Mouse (Mus musculus): ENCODE measurements around the gene Abca17. TPM values are rescaled to one million over a fixed set of nuclear protein-coding genes. Genes with fewer than 3 reads are reported as not detected.
A peak's percentile ranks its signal among the peaks of the same experiment; 100 is the strongest.

Gene Abca17
- polyA plus RNA-seq, 2 experiments, result 0.04 TPM; not detected in 1

DNA sequence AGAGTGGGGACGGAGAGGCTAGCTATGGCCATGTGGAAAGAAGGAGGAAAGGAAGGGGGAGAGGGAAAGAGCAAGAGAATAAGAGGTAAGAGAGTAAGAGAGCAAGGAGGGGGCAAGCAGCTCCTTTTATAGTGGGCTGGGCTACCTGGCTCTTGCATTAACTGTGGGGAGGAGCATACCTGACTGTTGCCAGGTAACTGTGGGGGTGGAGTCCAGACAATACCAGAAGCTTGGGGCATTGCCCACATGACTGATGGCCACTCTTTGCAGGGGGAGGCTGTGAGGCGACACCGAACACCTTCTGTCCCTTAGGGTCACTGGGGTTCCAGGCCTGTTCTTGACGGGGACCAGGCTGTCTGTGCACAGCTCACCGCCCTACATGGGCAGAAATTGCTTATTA, 37.8 kb upstream of the Abca17 start:
- no peak overlapping the region for H3K4me2 ChIP-seq (ENCODE audit: low read depth)
- H3K27me3 ChIP-seq (ENCODE audit: control insufficient read depth, insufficient read depth, low read length), result no peaks in the 10 kb centered on the region
- no peak for TF ChIP-seq CTCF (IDR thresholded peaks at IDR 0.05; ENCODE audit: low read depth)
- no peak for TF ChIP-seq EP300 (IDR thresholded peaks at IDR 0.05; ENCODE audit: low read depth)
- H3K9me3 ChIP-seq (ENCODE audit: control insufficient read depth, low read length), result no peaks in the 10 kb centered on the region
- peaks cover 70% of the 10 kb centered on the region for H3K36me3 ChIP-seq (replicated peaks; ENCODE audit: control insufficient read depth, insufficient read depth, low read depth)
- no peak overlapping the region for H3K4me3 ChIP-seq (ENCODE audit: insufficient read depth in 1 of 2, low read depth in 2 of 2, low read length in 2 of 2)
- H3K4me1 ChIP-seq (replicated peaks; ENCODE audit: control insufficient read depth in 2 of 2, insufficient read depth in 2 of 2, low read length in 1 of 2), result no peaks in the 10 kb centered on the region
- no peak for ATAC-seq (ENCODE audit: insufficient read depth)
- 82% methylated on average over 5 of the region's 5 CpGs for WGBS (ENCODE audit: insufficient replicate concordance)
- no peak overlapping the region for H3K27ac ChIP-seq
- no peak for DNase-seq (ENCODE audit: low read depth in 3 of 3, low spot score in 3 of 3)
- H3K9ac ChIP-seq (replicated peaks), result no peak overlapping the region

DNA sequence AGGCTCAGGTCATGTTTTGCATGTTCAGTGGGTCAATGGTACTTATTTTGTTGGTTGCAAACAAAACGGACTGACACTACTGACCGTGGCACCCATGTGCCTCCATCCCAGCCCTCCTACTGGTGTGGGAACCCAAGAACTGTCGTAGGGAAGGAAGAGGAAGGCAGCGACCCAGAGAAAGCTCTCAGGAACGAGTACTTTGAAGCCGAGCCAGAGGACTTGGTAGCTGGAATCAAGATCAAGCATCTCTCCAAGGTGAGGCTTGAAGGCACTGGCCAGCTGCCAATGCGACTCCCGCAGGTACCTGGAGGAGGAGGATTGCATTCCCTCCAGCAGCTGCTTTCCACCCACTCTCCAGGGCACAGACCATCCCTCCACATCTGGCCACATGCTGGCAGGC, 32.9 kb upstream of the Abca17 start:
- 76% methylated on average over 8 of the region's 8 CpGs for WGBS (ENCODE audit: insufficient replicate concordance)
- no peak overlapping the region for H3K4me3 ChIP-seq (ENCODE audit: insufficient read depth in 1 of 2, low read depth in 2 of 2, low read length in 2 of 2)
- no peak overlapping the region for H3K4me2 ChIP-seq (ENCODE audit: low read depth)
- no peak overlapping the region for H3K9ac ChIP-seq (replicated peaks)
- TF ChIP-seq EP300 (IDR thresholded peaks at IDR 0.05; ENCODE audit: low read depth), result no peak
- TF ChIP-seq CTCF (IDR thresholded peaks at IDR 0.05; ENCODE audit: low read depth), result no peak
- no peaks in the 10 kb centered on the region for H3K27me3 ChIP-seq (ENCODE audit: control insufficient read depth, insufficient read depth, low read length)
- H3K36me3 ChIP-seq (replicated peaks; ENCODE audit: control insufficient read depth, insufficient read depth, low read depth), result peaks cover 73% of the 10 kb centered on the region
- no peak for DNase-seq (ENCODE audit: low read depth in 3 of 3, low spot score in 3 of 3)
- ATAC-seq (ENCODE audit: insufficient read depth), result no peak
- H3K27ac ChIP-seq, result no peak overlapping the region
- H3K4me1 ChIP-seq (replicated peaks; ENCODE audit: control insufficient read depth in 2 of 2, insufficient read depth in 2 of 2, low read length in 1 of 2), result no peaks in the 10 kb centered on the region
- no peaks in the 10 kb centered on the region for H3K9me3 ChIP-seq (ENCODE audit: control insufficient read depth, low read length)

DNA sequence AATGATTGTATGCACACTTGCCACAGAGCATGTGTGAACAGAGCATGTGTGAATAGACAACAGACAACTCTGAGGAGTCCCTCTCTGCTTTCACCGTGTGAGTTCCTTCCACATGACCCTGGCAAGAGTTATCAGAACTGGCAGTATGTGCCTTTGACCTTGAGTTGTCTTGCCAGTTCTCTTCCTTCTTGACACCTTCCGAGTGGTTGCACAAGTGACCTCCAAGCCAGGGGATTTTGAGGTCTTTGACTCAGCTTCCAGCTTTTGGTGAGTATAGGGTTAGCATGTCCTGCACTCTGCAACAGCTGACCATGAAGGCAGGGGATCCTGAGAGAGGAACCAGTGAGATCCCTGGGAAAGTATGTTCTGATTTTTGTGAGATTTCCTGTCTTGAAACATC, 27.6 kb upstream of the Abca17 start:
- DNase-seq (ENCODE audit: low read depth in 3 of 3, low spot score in 3 of 3) (no peak), ATAC-seq (ENCODE audit: insufficient read depth) (no peak)
- Histone ChIP-seq H3K9me3 (ENCODE audit: control insufficient read depth, low read length) (no peaks in the 10 kb centered on the region), H3K27me3 (ENCODE audit: control insufficient read depth, insufficient read depth, low read length) (no peaks in the 10 kb centered on the region), H3K4me3 (ENCODE audit: insufficient read depth in 1 of 2, low read depth in 2 of 2, low read length in 2 of 2) (no peak overlapping the region), H3K4me2 (ENCODE audit: low read depth) (no peak overlapping the region), H3K9ac (replicated peaks) (no peak overlapping the region), H3K36me3 (replicated peaks; ENCODE audit: control insufficient read depth, insufficient read depth, low read depth) (peaks cover 67% of the 10 kb centered on the region), H3K27ac (no peak overlapping the region), H3K4me1 (replicated peaks; ENCODE audit: control insufficient read depth in 2 of 2, insufficient read depth in 2 of 2, low read length in 1 of 2) (peaks cover 0 to 17% of the 10 kb centered on the region in 2 experiments; a peak in 3 of 4 replicates)
- WGBS (ENCODE audit: insufficient replicate concordance), result 78% methylated on average over 2 of the region's 2 CpGs
- TF ChIP-seq CTCF (IDR thresholded peaks at IDR 0.05; ENCODE audit: low read depth) (no peak), EP300 (IDR thresholded peaks at IDR 0.05; ENCODE audit: low read depth) (no peak)

DNA sequence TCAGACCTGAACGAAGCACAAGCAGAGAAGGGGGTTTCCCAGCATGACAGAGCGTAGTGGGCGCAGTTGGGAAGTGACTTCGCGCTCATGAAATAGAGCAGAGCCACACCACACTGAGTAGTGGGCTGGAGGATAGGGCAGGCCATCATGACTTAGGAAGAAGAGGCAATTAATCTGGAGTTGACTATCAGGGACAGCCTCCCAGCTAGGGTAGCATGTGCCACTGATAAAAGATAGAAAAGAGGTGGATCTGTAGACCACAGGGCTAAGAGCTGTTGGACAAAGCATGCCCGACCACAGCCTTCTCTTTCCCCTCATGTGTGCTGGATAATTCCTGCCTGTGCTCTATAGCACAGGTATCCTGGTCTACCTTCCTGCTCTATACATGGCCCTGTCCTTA, 25.0 kb upstream of the Abca17 start:
- TF ChIP-seq EP300 (IDR thresholded peaks at IDR 0.05; ENCODE audit: low read depth) (no peak), CTCF (IDR thresholded peaks at IDR 0.05; ENCODE audit: low read depth) (no peak)
- ATAC-seq (ENCODE audit: insufficient read depth), result peak; percentile 62
- no peak overlapping the region for H3K27ac ChIP-seq
- H3K9ac ChIP-seq (replicated peaks), result no peak overlapping the region
- no peaks in the 10 kb centered on the region for H3K27me3 ChIP-seq (ENCODE audit: control insufficient read depth, insufficient read depth, low read length)
- no peak overlapping the region for H3K4me2 ChIP-seq (ENCODE audit: low read depth)
- H3K36me3 ChIP-seq (replicated peaks; ENCODE audit: control insufficient read depth, insufficient read depth, low read depth), result peaks cover 60% of the 10 kb centered on the region
- H3K4me1 ChIP-seq (replicated peaks; ENCODE audit: control insufficient read depth in 2 of 2, insufficient read depth in 2 of 2, low read length in 1 of 2), result peaks cover 0 to 17% of the 10 kb centered on the region in 2 experiments; a peak in 3 of 4 replicates
- WGBS (ENCODE audit: insufficient replicate concordance), result 65% methylated on average over 6 of the region's 6 CpGs
- no peaks in the 10 kb centered on the region for H3K9me3 ChIP-seq (ENCODE audit: control insufficient read depth, low read length)
- no peak overlapping the region for H3K4me3 ChIP-seq (ENCODE audit: insufficient read depth in 1 of 2, low read depth in 2 of 2, low read length in 2 of 2)
- no peak for DNase-seq (ENCODE audit: low read depth in 3 of 3, low spot score in 3 of 3)

DNA sequence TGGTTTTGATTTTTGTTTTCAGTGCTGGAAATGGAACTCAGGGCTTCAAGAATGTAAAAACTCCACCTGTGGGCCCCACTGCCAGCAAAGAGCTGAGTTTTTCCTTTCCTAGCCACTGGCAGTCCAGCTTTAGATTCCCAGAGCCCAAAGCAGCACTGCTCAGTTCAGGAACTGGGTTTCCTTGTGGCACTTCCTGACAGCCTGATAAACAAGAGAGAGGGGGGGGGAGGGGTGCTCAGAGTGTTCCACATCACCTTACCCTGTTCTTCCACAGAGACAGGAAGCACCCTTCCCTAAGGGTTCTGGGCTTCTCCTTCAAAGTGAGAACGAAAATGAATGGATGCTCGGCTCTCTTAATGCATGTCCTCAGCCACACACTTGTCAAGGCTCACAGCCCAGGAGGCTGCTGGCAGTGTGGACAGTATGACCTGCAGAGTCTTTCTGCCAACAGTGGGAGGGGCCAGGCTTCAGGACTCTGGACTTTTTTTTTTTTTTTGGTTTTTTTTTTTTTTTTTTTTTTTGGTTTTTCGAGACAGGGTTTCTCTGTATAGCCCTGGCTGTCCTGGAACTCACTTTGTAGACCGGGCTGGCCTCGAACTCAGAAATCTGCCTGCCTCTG, 24.3 kb upstream of the Abca17 start:
- Histone ChIP-seq H3K4me2 (ENCODE audit: low read depth) (no peak overlapping the region), H3K4me3 (ENCODE audit: insufficient read depth in 1 of 2, low read depth in 2 of 2, low read length in 2 of 2) (no peak overlapping the region), H3K4me1 (replicated peaks; ENCODE audit: control insufficient read depth in 2 of 2, insufficient read depth in 2 of 2, low read length in 1 of 2) (peaks cover 0 to 17% of the 10 kb centered on the region in 2 experiments; a peak in 3 of 4 replicates), H3K9me3 (ENCODE audit: control insufficient read depth, low read length) (no peaks in the 10 kb centered on the region), H3K9ac (replicated peaks) (no peak overlapping the region), H3K27me3 (ENCODE audit: control insufficient read depth, insufficient read depth, low read length) (no peaks in the 10 kb centered on the region), H3K27ac (no peak overlapping the region), H3K36me3 (replicated peaks; ENCODE audit: control insufficient read depth, insufficient read depth, low read depth) (peaks cover 62% of the 10 kb centered on the region)
- peak; percentile 16; the same call in 1 of the 2 replicates for ATAC-seq (ENCODE audit: insufficient read depth)
- no peak for DNase-seq (ENCODE audit: low read depth in 3 of 3, low spot score in 3 of 3)
- TF ChIP-seq CTCF (IDR thresholded peaks at IDR 0.05; ENCODE audit: low read depth) (no peak), EP300 (IDR thresholded peaks at IDR 0.05; ENCODE audit: low read depth) (no peak)
- 65% methylated on average over 4 of the region's 5 CpGs for WGBS (ENCODE audit: insufficient replicate concordance)

Data from liver, embryonic 14.5 days (tissue).